Comparison of ENCODE assay signal across 12 mouse cellular contexts in genomic region chr7:83654196-83654595, GRCm38 (mm10). TPM values are rescaled to one million over a fixed set of nuclear protein-coding genes. Genes with fewer than 3 reads are reported as not detected.
A peak's percentile ranks its signal among the peaks of the same experiment; 100 is the strongest.
DNase-seq lines count a peak whose midpoint lies in the region; ATAC-seq and TF ChIP-seq lines count a peak whose summit lies in the region.
"Had no signal": no experiment of that assay in that cellular context is flagged by ENCODE, and none has a peak within 500 bp of the region (broad histone marks: within the 10 kb centered on the region; RNA-seq: fewer than 3 reads in every experiment).

No protein-coding gene starts in this region.

- no peak for DNase-seq in kidney, adult 2 months
- no peak for DNase-seq in kidney, adult 8-10 months
- DNase-seq in 416B (ENCODE audit: low read depth) = peak; percentile 45
- DNase-seq in Muller cell, postnatal 12 days (ENCODE audit: inconsistent ontology term) = no peak
- DNase-seq: cerebellum, postnatal 14 days; gastrocnemius, postnatal 10 days; heart, postnatal 36 days had no signal

- TF ChIP-seq POLR2A in kidney, adult 2 months (IDR thresholded peaks at IDR 0.05; ENCODE audit: low read depth, low read length) = no peak
- no peak for TF ChIP-seq POLR2A in bone marrow, adult 2 months (IDR thresholded peaks at IDR 0.05; ENCODE audit: borderline replicate concordance, control insufficient read depth, low read depth, low read length)

- no peak overlapping the region for H3K9ac ChIP-seq in liver, embryonic 15.5 days
- H3K9ac ChIP-seq in forebrain, embryonic 12.5 days = no peak overlapping the region
- H3K9ac ChIP-seq in hindbrain, embryonic 13.5 days = no peak overlapping the region

- peak overlapping the region; percentile 34 for H3K4me2 ChIP-seq in liver, embryonic 15.5 days
- H3K4me2 ChIP-seq in forebrain, embryonic 12.5 days = no peak overlapping the region
- H3K4me2 ChIP-seq in hindbrain, embryonic 13.5 days = no peak overlapping the region

- H3K9me3 ChIP-seq in liver, embryonic 15.5 days (replicated peaks) = no peaks in the 10 kb centered on the region
- no peaks in the 10 kb centered on the region for H3K9me3 ChIP-seq in forebrain, embryonic 12.5 days
- no peaks in the 10 kb centered on the region for H3K9me3 ChIP-seq in hindbrain, embryonic 13.5 days

- H3K36me3 ChIP-seq in kidney, adult 2 months (ENCODE audit: control insufficient read depth, insufficient read depth, low read length) = no peaks in the 10 kb centered on the region
- H3K36me3 ChIP-seq in liver, embryonic 15.5 days (replicated peaks) = no peaks in the 10 kb centered on the region
- no peaks in the 10 kb centered on the region for H3K36me3 ChIP-seq in forebrain, embryonic 12.5 days (replicated peaks)
- no peaks in the 10 kb centered on the region for H3K36me3 ChIP-seq in hindbrain, embryonic 13.5 days

- TF ChIP-seq CTCF in kidney, adult 2 months (conservative IDR thresholded peaks at IDR 0.05; ENCODE audit: insufficient read depth, insufficient read length, low read depth, low read length) = no peak
- TF ChIP-seq CTCF in bone marrow, adult 2 months (IDR thresholded peaks at IDR 0.05; ENCODE audit: control insufficient read depth, insufficient read depth, low read length) = no peak

- no peak for ATAC-seq in liver, embryonic 15.5 days (ENCODE audit: insufficient read depth)
- no peak for ATAC-seq in forebrain, embryonic 12.5 days (ENCODE audit: low FRiP score)
- no peak for ATAC-seq in hindbrain, embryonic 13.5 days (ENCODE audit: low FRiP score)
- ATAC-seq: lung, postnatal 0 days had no signal

- H3K4me3 ChIP-seq in kidney, adult 2 months (ENCODE audit: insufficient read depth, low read depth, low read length) = peak overlapping the region; percentile 44
- H3K4me3 ChIP-seq in bone marrow, adult 2 months (replicated peaks; ENCODE audit: control insufficient read depth, low read depth, low read length) = peak overlapping the region; percentile 99
- H3K4me3 ChIP-seq in liver, embryonic 15.5 days (replicated peaks) = peak overlapping the region; percentile 43
- H3K4me3 ChIP-seq in forebrain, embryonic 12.5 days (replicated peaks) = no peak overlapping the region
- H3K4me3 ChIP-seq in hindbrain, embryonic 13.5 days = no peak overlapping the region

- no peaks in the 10 kb centered on the region for H3K4me1 ChIP-seq in kidney, adult 2 months (ENCODE audit: control insufficient read depth, insufficient read depth, low read length)
- H3K4me1 ChIP-seq in bone marrow, adult 2 months (ENCODE audit: control insufficient read depth, insufficient read depth, low read length) = peaks cover 12% of the 10 kb centered on the region
- peaks cover 4% of the 10 kb centered on the region; the same call in 1 of the 2 replicates for H3K4me1 ChIP-seq in liver, embryonic 15.5 days (replicated peaks)
- no peaks in the 10 kb centered on the region for H3K4me1 ChIP-seq in forebrain, embryonic 12.5 days
- no peaks in the 10 kb centered on the region for H3K4me1 ChIP-seq in hindbrain, embryonic 13.5 days (replicated peaks)

- 62% methylated on average over 2 of the region's 2 CpGs for WGBS in kidney, adult 2 months
- 2% methylated on average over 2 of the region's 2 CpGs for WGBS in bone marrow, adult 2 months
- WGBS in liver, embryonic 15.5 days (ENCODE audit: insufficient replicate concordance) = 28% methylated on average over 2 of the region's 2 CpGs
- 89% methylated on average over 2 of the region's 2 CpGs for WGBS in forebrain, embryonic 12.5 days
- WGBS in hindbrain, embryonic 13.5 days = 86% methylated on average over 2 of the region's 2 CpGs

- H3K27me3 ChIP-seq in kidney, adult 2 months (replicated peaks; ENCODE audit: control insufficient read depth, insufficient read depth, low read length) = no peaks in the 10 kb centered on the region
- H3K27me3 ChIP-seq in liver, embryonic 15.5 days = no peaks in the 10 kb centered on the region
- no peaks in the 10 kb centered on the region for H3K27me3 ChIP-seq in forebrain, embryonic 12.5 days
- no peaks in the 10 kb centered on the region for H3K27me3 ChIP-seq in hindbrain, embryonic 13.5 days

- H3K27ac ChIP-seq in kidney, adult 2 months (ENCODE audit: insufficient read depth, low read depth, low read length) = no peak overlapping the region
- H3K27ac ChIP-seq in bone marrow, adult 2 months (ENCODE audit: control insufficient read depth, insufficient read depth, low read depth, low read length, poor library complexity) = peak overlapping the region; percentile 80; the same call in 1 of the 2 replicates
- H3K27ac ChIP-seq in liver, embryonic 15.5 days (replicated peaks) = 0 out of 2 replicates have a peak overlapping the region, but pooled peaks have one; percentile 11
- no peak overlapping the region for H3K27ac ChIP-seq in forebrain, embryonic 12.5 days
- H3K27ac ChIP-seq in hindbrain, embryonic 13.5 days = no peak overlapping the region

RNA-seq across cellular contexts. Expression of gene Stard5, which starts 22.4 kb away (rescaled TPM):
- polyA plus RNA-seq in kidney, adult 2 months (2012; rRNA removed) = 80.0 and 88.2 TPM in 2 replicates
- polyA plus RNA-seq in bone marrow, adult 2 months (2011; ENCODE audit: insufficient read depth, insufficient read length, low replicate concordance, missing spikeins) = 6.4 and 9.0 TPM in 2 replicates
- polyA plus RNA-seq in liver, embryonic 15.5 days (2015; fragmentation: Nextera tagmentation; extraction: Ambion mirVana) = 14.4 and 18.8 TPM in 2 replicates
- polyA plus RNA-seq in forebrain, embryonic 12.5 days (2016; fragmentation: Nextera tagmentation; extraction: Ambion mirVana) = 11.6 and 11.8 TPM in 2 replicates
- polyA plus RNA-seq in hindbrain, embryonic 13.5 days (2015; fragmentation: Nextera tagmentation; extraction: Ambion mirVana) = 6.9 and 7.6 TPM in 2 replicates

Comparison
In these comparisons a context has a peak if more than half of its experiments do, and no peak if none do; other contexts are left out.
1. H3K27ac ChIP-seq: peak in bone marrow, adult 2 months (single experiment) and liver, embryonic 15.5 days (single experiment); none in kidney, adult 2 months (single experiment), forebrain, embryonic 12.5 days (single experiment) and hindbrain, embryonic 13.5 days (single experiment).
2. H3K4me3 ChIP-seq: peak in kidney, adult 2 months (single experiment), bone marrow, adult 2 months (single experiment) and liver, embryonic 15.5 days (single experiment); none in forebrain, embryonic 12.5 days (single experiment) and hindbrain, embryonic 13.5 days (single experiment).